Mouse (Mus musculus): ENCODE data around the gene Sh3bp1.

GRCm38 (mm10) chr15:78900585-78901421, 1.2 kb downstream of the Sh3bp1 start:
- TF ChIP-seq CTCF (conservative IDR thresholded peaks at IDR 0.05; ENCODE audit: insufficient read depth, insufficient read length, low read depth, low read length) (no peak), POLR2A (IDR thresholded peaks at IDR 0.05; ENCODE audit: low read depth, low read length) (no peak)
